Mouse (Mus musculus) CH12.LX (cell line): ENCODE results near the gene Tspan14. TPM values are rescaled to one million over a fixed set of nuclear protein-coding genes. Genes with fewer than 3 reads are reported as not detected.

ENCODE experiments used
- DNase-seq: peaks from one replicate; pipeline ENCODE4 v3.0.0-alpha.2; 2013; ENCODE audit errors: extremely low read depth
- H3K27ac ChIP-seq: 2 replicates; pipeline ENCODE4 v1.5.1; 2012; ENCODE audit warnings: low read depth, mild to moderate bottlenecking, control low read depth, moderate library complexity; ENCODE audit not compliant: insufficient read depth
- H3K27me3 ChIP-seq: replicated peaks from 2 replicates; pipeline ENCODE3; 2012; ENCODE audit warnings: inconsistent platforms
- H3K36me3 ChIP-seq, 2 experiments: replicated peaks in 1 of 2; 2 replicates each; pipeline versions ENCODE3 to v1.6.1; 2012; ENCODE audit warnings: inconsistent platforms in 1 of 2, low read length in 1 of 2, mild to moderate bottlenecking in 1 of 2, mixed read lengths in 1 of 2, moderate library complexity in 1 of 2; ENCODE audit not compliant: control insufficient read depth in 1 of 2, insufficient read depth in 1 of 2
- H3K4me1 ChIP-seq, 2 experiments: 2 replicates each; pipeline ENCODE4 v1.6.1; 2012; ENCODE audit warnings: inconsistent platforms in 1 of 2, moderate library complexity in 1 of 2; ENCODE audit not compliant: insufficient read depth in 2 of 2, control insufficient read depth in 1 of 2
- H3K4me2 ChIP-seq: 2 replicates; pipeline ENCODE4 v1.6.1; 2012; ENCODE audit warnings: low read depth, mild to moderate bottlenecking, control low read depth; ENCODE audit not compliant: poor library complexity, insufficient read depth, severe bottlenecking
- H3K4me3 ChIP-seq, 3 experiments: fragments of 150-350 bp in 1 of 3; sonication (generic) in 1 of 3; replicated peaks in 1 of 3; 2 replicates each; pipeline versions ENCODE3 to v1.5.1; 2011 to 2012; ENCODE audit warnings: low read depth in 2 of 3, low read length in 2 of 3, mild to moderate bottlenecking in 2 of 3, moderate library complexity in 2 of 3, control low read depth in 1 of 3, improper control_type of control experiment in 1 of 3, inconsistent platforms in 1 of 3, mixed read lengths in 1 of 3; ENCODE audit not compliant: poor library complexity in 1 of 3
- H3K79me2 ChIP-seq: replicated peaks from 2 replicates; pipeline ENCODE4 v1.6.1; 2012; ENCODE audit warnings: mild to moderate bottlenecking, moderate library complexity; ENCODE audit not compliant: control insufficient read depth, poor library complexity, insufficient read depth, severe bottlenecking; ENCODE audit errors: extremely low read depth
- H3K9ac ChIP-seq: 2 replicates; pipeline ENCODE4 v1.6.1; 2012; ENCODE audit warnings: low read depth, mild to moderate bottlenecking, control low read depth, moderate library complexity; ENCODE audit not compliant: insufficient read depth
- H3K9me3 ChIP-seq: replicated peaks from 2 replicates; pipeline ENCODE3; 2012; ENCODE audit warnings: low read length, inconsistent platforms, mixed read lengths
- BHLHE40 ChIP-seq: IDR thresholded peaks from 2 replicates; pipeline ENCODE4 v1.6.1; 2011; ENCODE audit warnings: mild to moderate bottlenecking, low read depth, low read length, improper control_type of control experiment
- CHD1 ChIP-seq: IDR thresholded peaks from 2 replicates; pipeline ENCODE4 v1.6.1; 2012; ENCODE audit warnings: low read depth, low read length, improper control_type of control experiment, inconsistent platforms
- CTCF ChIP-seq, 2 experiments: IDR thresholded peaks in 1 of 2; conservative IDR thresholded peaks in 1 of 2; 2 replicates each; pipeline ENCODE4 v1.5.1; 2011 to 2012; ENCODE audit warnings: low read depth in 2 of 2, low read length in 2 of 2, improper control_type of control experiment in 1 of 2, inconsistent platforms in 1 of 2, mild to moderate bottlenecking in 1 of 2, moderate library complexity in 1 of 2
- ELF1 ChIP-seq: IDR thresholded peaks from 2 replicates; pipeline ENCODE4 v1.6.1; 2014; ENCODE audit warnings: low read depth, mild to moderate bottlenecking, inconsistent platforms, low read length, improper control_type of control experiment
- EP300 ChIP-seq: IDR thresholded peaks from 2 replicates; pipeline ENCODE4 v1.6.1; 2011; ENCODE audit warnings: low read length, improper control_type of control experiment
- HCFC1 ChIP-seq: IDR thresholded peaks from 2 replicates; pipeline ENCODE4 v1.6.1; 2012; ENCODE audit warnings: low read depth, mild to moderate bottlenecking, inconsistent platforms, low read length, improper control_type of control experiment
- IRF4 ChIP-seq: IDR thresholded peaks from 2 replicates; pipeline ENCODE4 v1.6.1; 2014; ENCODE audit warnings: low read depth, mild to moderate bottlenecking, inconsistent platforms, low read length, improper control_type of control experiment
- JUND ChIP-seq: conservative IDR thresholded peaks from 2 replicates; pipeline ENCODE4 v1.6.1; 2011; ENCODE audit warnings: low read depth, low read length, improper control_type of control experiment
- MAX ChIP-seq: IDR thresholded peaks from 2 replicates; pipeline ENCODE4 v1.6.1; 2011; ENCODE audit warnings: low read length, improper control_type of control experiment
- MEF2A ChIP-seq: IDR thresholded peaks from 2 replicates; pipeline ENCODE4 v1.6.1; 2014; ENCODE audit warnings: low read depth, mild to moderate bottlenecking, inconsistent platforms, low read length, improper control_type of control experiment, borderline replicate concordance
- MYC ChIP-seq: IDR thresholded peaks from 2 replicates; pipeline ENCODE4 v1.6.1; 2011; ENCODE audit warnings: low read depth, mild to moderate bottlenecking, improper control_type of control experiment, low read length
- NELFE ChIP-seq: IDR thresholded peaks from 2 replicates; pipeline ENCODE4 v1.6.1; 2011; ENCODE audit warnings: low read depth, low read length, improper control_type of control experiment
- NRF1 ChIP-seq: IDR thresholded peaks from 2 replicates; pipeline ENCODE4 v1.6.1; 2014; ENCODE audit warnings: low read depth, mild to moderate bottlenecking, inconsistent platforms, low read length, improper control_type of control experiment, moderate library complexity
- PAX5 ChIP-seq: IDR thresholded peaks from 2 replicates; pipeline ENCODE4 v1.6.1; 2012; ENCODE audit warnings: low read length, inconsistent platforms, mixed read lengths
- POLR2A ChIP-seq: IDR thresholded peaks from 2 replicates; pipeline ENCODE4 v1.6.1; 2011; ENCODE audit warnings: low read depth, mild to moderate bottlenecking, improper control_type of control experiment, low read length
- RCOR1 ChIP-seq: conservative IDR thresholded peaks from 2 replicates; pipeline ENCODE4 v1.6.1; 2012; ENCODE audit warnings: low read depth, mild to moderate bottlenecking, inconsistent platforms, low read length, improper control_type of control experiment
- SIN3A ChIP-seq: IDR thresholded peaks from 2 replicates; pipeline ENCODE4 v1.6.1; 2012; ENCODE audit warnings: low read length, improper control_type of control experiment, inconsistent platforms
- SMC3 ChIP-seq: IDR thresholded peaks from 2 replicates; pipeline ENCODE4 v1.6.1; 2011; ENCODE audit warnings: low read depth, low read length, improper control_type of control experiment
- TBP ChIP-seq: conservative IDR thresholded peaks from 2 replicates; pipeline ENCODE4 v1.6.1; 2011; ENCODE audit warnings: low read depth, low read length, improper control_type of control experiment
- TCF12 ChIP-seq: IDR thresholded peaks from 2 replicates; pipeline ENCODE4 v1.6.1; 2014; ENCODE audit warnings: low read depth, mild to moderate bottlenecking, inconsistent platforms, low read length, improper control_type of control experiment
- UBTF ChIP-seq: IDR thresholded peaks from 2 replicates; pipeline ENCODE4 v1.6.1; 2012; ENCODE audit warnings: low read depth, mild to moderate bottlenecking, inconsistent platforms, low read length, improper control_type of control experiment, moderate library complexity
- USF1 ChIP-seq: IDR thresholded peaks from 2 replicates; pipeline ENCODE4 v1.6.1; 2014; ENCODE audit warnings: low read depth, mild to moderate bottlenecking, inconsistent platforms, low read length, improper control_type of control experiment
- USF2 ChIP-seq: conservative IDR thresholded peaks from 2 replicates; pipeline ENCODE4 v1.6.1; 2011; ENCODE audit warnings: low read depth, low read length, improper control_type of control experiment
- ZC3H11A ChIP-seq: IDR thresholded peaks from 2 replicates; pipeline ENCODE4 v1.6.1; 2012; ENCODE audit warnings: low read depth, mild to moderate bottlenecking, inconsistent platforms, low read length, improper control_type of control experiment
- ZMIZ1 ChIP-seq: IDR thresholded peaks from 2 replicates; pipeline ENCODE4 v1.6.1; 2012; ENCODE audit warnings: low read depth, mild to moderate bottlenecking, inconsistent platforms, low read length, improper control_type of control experiment
- ZNF384 ChIP-seq: IDR thresholded peaks from 2 replicates; pipeline ENCODE4 v1.6.1; 2012; ENCODE audit warnings: low read depth, low read length, improper control_type of control experiment, inconsistent platforms
- dilution Hi-C: fragments of 300-500 bp; cut with MboI; formaldehyde crosslinking; loops from 2 replicates; pipeline ENCODE4 v1.14.3; 2020; ENCODE audit warnings: low sequenced_read_pairs; ENCODE audit not compliant: extremely low pct_unique_long_range_greater_than_20kb, extremely low pct_ligation_motif_present
- in situ Hi-C: fragments of 300-500 bp; cut with MboI; formaldehyde crosslinking; loops from 3 replicates; pipeline ENCODE4 v1.14.3; 2019; ENCODE audit warnings: low sequenced_read_pairs, low pct_ligation_motif_present, low pct_unique_long_range_greater_than_20kb, mixed read lengths
- polyA plus RNA-seq: library from polyadenylated mRNA; unstranded; fragments of >175 nt; gene quantifications from 2 replicates; pipeline ENCODE4 v1.2.1, GENCODE M21; 2012; ENCODE audit warnings: low read depth; ENCODE audit not compliant: insufficient read length
- total RNA-seq, 2 experiments: library from RNA; depleted of rRNA; stranded (reverse); fragments of 300-350 nt in 1 of 2; fragments of >200 nt in 1 of 2; gene quantifications; 2 replicates each; pipeline ENCODE4 v1.2.3; 2012 to 2014

Gene Tspan14
- total and polyA plus RNA-seq, 3 experiments = 11.6 to 19.1 (median 14.9) TPM

DNA sequence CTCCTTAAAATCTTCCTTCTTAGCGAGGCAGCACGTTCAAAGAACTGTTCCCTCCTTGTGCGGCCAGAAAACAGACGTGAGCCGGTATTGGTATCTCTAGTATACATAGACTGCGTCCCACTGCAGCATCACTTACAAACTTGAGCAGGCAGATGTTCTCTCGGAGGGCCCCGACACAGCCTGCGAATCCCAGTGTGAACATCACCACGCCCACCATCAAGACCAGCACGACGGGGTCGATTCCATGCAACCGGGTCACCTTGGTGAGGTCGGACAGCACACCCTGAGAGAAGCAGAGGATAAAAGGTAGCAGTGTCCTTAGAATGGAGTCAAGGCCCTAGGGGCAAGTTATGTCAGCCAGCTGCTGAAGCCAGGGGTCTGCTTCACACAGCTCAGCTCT lies 49.9 kb downstream of the Tspan14 start:
- Histone ChIP-seq H3K36me3 (peaks cover 41 to 88% of the 10 kb centered on the region in 2 experiments), H3K4me1 (peaks cover 0 to 26% of the 10 kb centered on the region in 2 experiments; a peak in 2 of 4 replicates), H3K4me2 (no peak overlapping the region), H3K9ac (no peak overlapping the region)
- no peak for DNase-seq
- no peak for TF ChIP-seq USF2
- no peak for TF ChIP-seq MAX
- TF ChIP-seq ZMIZ1 = no peak
- TF ChIP-seq NELFE = no peak
- no peak for TF ChIP-seq UBTF
- no peak for TF ChIP-seq BHLHE40
- TF ChIP-seq MEF2A = no peak
- no peak for TF ChIP-seq HCFC1
- no peak for TF ChIP-seq POLR2A
- TF ChIP-seq PAX5 = no peak
- no peak for TF ChIP-seq CTCF (conservative IDR thresholded peaks at IDR 0.05 in 1 of 2, IDR thresholded peaks at IDR 0.05 in 1 of 2; ENCODE audit: low read depth in 2 of 2, low read length in 2 of 2)
- no peak for TF ChIP-seq MYC
- no peak for TF ChIP-seq EP300
- no peak for TF ChIP-seq NRF1
- TF ChIP-seq ZC3H11A = no peak
- TF ChIP-seq SMC3 = no peak
- TF ChIP-seq, all 38 proteins: peak for 0
- H3K27ac ChIP-seq = no peak overlapping the region
- no peaks in the 10 kb centered on the region for H3K79me2 ChIP-seq
- in situ Hi-C loops = loop anchor here (10.0 kb wide), 1 partner anchor 118 kb away; no protein-coding TSS in a partner anchor
- dilution Hi-C loops = no loop called here
- H3K27me3 ChIP-seq = no peaks in the 10 kb centered on the region
- H3K9me3 ChIP-seq = no peaks in the 10 kb centered on the region
- no peak overlapping the region for H3K4me3 ChIP-seq

DNA sequence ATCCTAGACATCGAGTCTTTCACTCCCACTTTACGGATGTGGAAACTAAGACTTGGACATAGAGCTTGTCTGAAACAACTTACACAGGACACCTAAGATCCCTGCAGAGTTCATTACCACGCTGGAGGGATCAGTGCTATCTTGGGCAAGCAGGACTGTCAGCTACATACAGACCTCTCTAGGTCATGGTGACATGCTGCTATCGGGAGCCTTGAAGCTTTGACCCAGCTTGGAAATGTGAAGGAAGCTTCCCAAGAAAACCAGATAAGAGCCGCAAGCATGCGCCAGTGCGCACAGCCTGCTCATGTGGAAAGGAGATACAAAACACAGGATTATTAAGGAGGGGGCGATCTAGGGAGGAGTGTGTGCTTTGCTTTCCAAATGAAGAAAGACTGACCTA lies 50.8 kb downstream of the Tspan14 start:
- Histone ChIP-seq H3K9ac (no peak overlapping the region), H3K27me3 (no peaks in the 10 kb centered on the region), H3K4me1 (peaks cover 0 to 26% of the 10 kb centered on the region in 2 experiments; a peak in 2 of 4 replicates), H3K4me2 (no peak overlapping the region), H3K4me3 (no peak overlapping the region), H3K9me3 (no peaks in the 10 kb centered on the region), H3K79me2 (no peaks in the 10 kb centered on the region), H3K27ac (no peak overlapping the region), H3K36me3 (peaks cover 49 to 89% of the 10 kb centered on the region in 2 experiments)
- dilution Hi-C loops = no loop called here
- DNase-seq = no peak
- TF ChIP-seq SIN3A (no peak), CHD1 (no peak), TCF12 (no peak), CTCF (conservative IDR thresholded peaks at IDR 0.05 in 1 of 2, IDR thresholded peaks at IDR 0.05 in 1 of 2; ENCODE audit: low read depth in 2 of 2, low read length in 2 of 2) (no peak), ZMIZ1 (no peak), ELF1 (no peak), UBTF (no peak), USF2 (no peak), TBP (no peak), MYC (no peak), USF1 (no peak), PAX5 (no peak), JUND (no peak), RCOR1 (no peak), ZNF384 (no peak), IRF4 (no peak)
- in situ Hi-C loops = loop anchor here (10.0 kb wide), 1 partner anchor 119 kb away; no protein-coding TSS in a partner anchor
